Mouse (Mus musculus): ENCODE data around the gene Agl.

Gene Agl

GRCm38 (mm10) chr3:116748391-116749170 lies 59.4 kb downstream of the Agl start:
- in situ Hi-C loops (cut with MboI, MseI) = loop anchor here (5.0 kb wide), 1 partner anchor 94 kb away; no protein-coding TSS in a partner anchor

GRCm38 (mm10) chr3:116747648-116748047 lies 60.3 kb downstream of the Agl start:
- in situ Hi-C loops (cut with MboI, MseI) = loop anchor here (5.0 kb wide), 1 partner anchor 95 kb away; no protein-coding TSS in a partner anchor

- in situ Hi-C loops (cut with MboI, MseI) = no loop called here
These were observed 67.0 kb downstream of the Agl start for GRCm38 (mm10) chr3:116740963-116741362.

- in situ Hi-C loops (cut with MboI, MseI) = no loop called here
These were observed 67.9 kb downstream of the Agl start for GRCm38 (mm10) chr3:116740106-116740505.

GRCm38 (mm10) chr3:116737326-116737731 lies 70.6 kb downstream of the Agl start:
- in situ Hi-C loops (cut with MboI, MseI) = no loop called here

GRCm38 (mm10) chr3:116729483-116730174 lies 78.3 kb downstream of the Agl start:
- in situ Hi-C loops (cut with MboI, MseI) = no loop called here

GRCm38 (mm10) chr3:116726807-116727206 lies 81.2 kb downstream of the Agl start:
- in situ Hi-C loops (cut with MboI, MseI) = no loop called here

GRCm38 (mm10) chr3:116723496-116724481 lies 84.2 kb downstream of the Agl start:
- in situ Hi-C loops (cut with MboI, MseI) = no loop called here

GRCm38 (mm10) chr3:116722980-116723379 lies 85.0 kb downstream of the Agl start:
- in situ Hi-C loops (cut with MboI, MseI) = no loop called here

- in situ Hi-C loops (cut with MboI, MseI) = no loop called here
These were observed 89.0 kb downstream of the Agl start for GRCm38 (mm10) chr3:116718951-116719350.

- in situ Hi-C loops (cut with MboI, MseI) = loop anchor here (5.0 kb wide), 1 partner anchor 51 kb away; the partner anchor contains the start of gene Mfsd14a
These were observed 94.9 kb downstream of the Agl start for GRCm38 (mm10) chr3:116713031-116713430.

GRCm38 (mm10) chr3:116712436-116712881 lies 95.5 kb downstream of the Agl start, which contains the start of gene Slc35a3:
Slc35a3 (minus strand) TSS chr3:116712831.
- in situ Hi-C loops (cut with MboI, MseI) = loop anchor here (5.0 kb wide), 1 partner anchor 50 kb away; the partner anchor contains the start of gene Mfsd14a

- in situ Hi-C loops (cut with MboI, MseI) = loop anchor here (5.0 kb wide), 1 partner anchor 50 kb away; the partner anchor contains the start of gene Mfsd14a
These were observed 96.1 kb downstream of the Agl start for GRCm38 (mm10) chr3:116711624-116712435.

- in situ Hi-C loops (cut with MboI, MseI) = loop anchor here (5.0 kb wide), 1 partner anchor 49 kb away; the partner anchor contains the start of gene Mfsd14a
These were observed 97.0 kb downstream of the Agl start for GRCm38 (mm10) chr3:116710941-116711340.

GRCm38 (mm10) chr3:116705637-116706204 lies 102.2 kb downstream of the Agl start:
- in situ Hi-C loops (cut with MboI, MseI) = no loop called here

- in situ Hi-C loops (cut with MboI, MseI) = no loop called here
These were observed 104.1 kb downstream of the Agl start for GRCm38 (mm10) chr3:116703835-116704234.

- in situ Hi-C loops (cut with MboI, MseI) = no loop called here
These were observed 105.2 kb downstream of the Agl start for GRCm38 (mm10) chr3:116702647-116703272.

GRCm38 (mm10) chr3:116701601-116702000 lies 106.4 kb downstream of the Agl start:
- in situ Hi-C loops (cut with MboI, MseI) = no loop called here

GRCm38 (mm10) chr3:116698786-116699185 lies 109.2 kb downstream of the Agl start:
- in situ Hi-C loops (cut with MboI, MseI) = no loop called here

GRCm38 (mm10) chr3:116695666-116695985 lies 112.3 kb downstream of the Agl start:
- in situ Hi-C loops (cut with MboI, MseI) = no loop called here
